Mouse (Mus musculus): ENCODE data around the gene Usf1.

GRCm38 (mm10) chr1:171410947-171411484 lies at the start of gene Usf1:
- TF ChIP-seq UBTF (IDR thresholded peaks at IDR 0.05; ENCODE audit: low read depth, low read length) (peak; percentile 81; the same call in 1 of the 2 replicates), MAFK (IDR thresholded peaks at IDR 0.05; ENCODE audit: insufficient replicate concordance, low read length) (no peak)
